Mouse (Mus musculus) Patski (cell line): ENCODE data around the gene Sgsm2. TPM values are rescaled to one million over a fixed set of nuclear protein-coding genes. Genes with fewer than 3 reads are reported as not detected.
"Not testable (repeated sequence)": the region's sequence is repeated elsewhere in the genome, so short reads cannot be mapped to it uniquely, and the experiment has no call there.

Source experiments
- ATAC-seq: fragments of 100-300 bp; one replicate; pipeline ENCODE4 v1.8.0; 2021
- CTCF ChIA-PET: fragments of 350-600 bp; sonication (Branson Sonifier 250); formaldehyde crosslinking; loops from one replicate; lab custom pipeline; 2022; ENCODE audit warnings: inconsistent platforms; lab: Charles Lee
- POLR2A ChIA-PET: fragments of 350-600 bp; sonication (Branson Sonifier 250); formaldehyde crosslinking; loops from one replicate; lab custom pipeline; 2022; ENCODE audit warnings: antibody characterized with exemption, inconsistent platforms; lab: Charles Lee
- DNase-seq: peaks from one replicate; pipeline ENCODE4 v3.0.0-alpha.2; 2011; ENCODE audit warnings: low read depth, low spot score
- H3K27me3 ChIP-seq: fragments of 371-371 bp; one replicate; pipeline ENCODE4 v1.5.1; 2021
- CTCF ChIP-seq: fragments of 100-300 bp; IDR thresholded peaks from one replicate; pipeline ENCODE4 v1.5.1; 2021
- in situ Hi-C: fragments of 300-500 bp; cut with MboI; formaldehyde crosslinking; loops from 3 replicates; pipeline ENCODE4 v1.11.1; 2018; ENCODE audit warnings: low pct_unique_long_range_greater_than_20kb, mixed read lengths
- polyA plus RNA-seq: library from polyadenylated mRNA; unstranded; gene quantifications from one replicate; pipeline ENCODE4 v1.2.3, GENCODE M21; 2021

The Sgsm2 gene
- polyA plus RNA-seq, 1 experiment from 2014 or later: 27.0 TPM

DNA sequence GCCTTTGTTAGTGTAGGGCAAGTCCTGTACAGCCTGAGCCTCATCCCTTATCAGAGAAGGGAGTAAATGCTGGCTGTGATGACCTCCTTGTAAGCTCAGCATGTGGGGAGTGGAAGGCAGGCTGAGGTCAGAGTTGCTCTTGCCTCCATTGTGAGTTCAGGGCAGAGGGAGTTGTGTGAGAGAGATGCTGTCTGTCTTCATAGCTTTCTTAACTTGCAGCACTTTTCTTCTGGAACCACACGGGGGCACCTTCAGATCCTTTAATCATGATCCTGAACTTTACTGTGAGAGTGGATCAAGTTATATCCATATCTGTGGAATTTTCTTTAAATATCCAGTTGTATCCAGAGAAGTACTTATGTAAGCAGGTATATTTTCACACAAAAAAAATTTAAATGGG lies 75.4 kb downstream of the Sgsm2 start:
- TF ChIP-seq CTCF: peak; percentile 67
- DNase-seq: no peak

GRCm38 (mm10) chr11:74820921-74821320 lies 75.9 kb downstream of the Sgsm2 start:
- DNase-seq: no peak
- H3K27me3 ChIP-seq: no peaks in the 10 kb centered on the region
- ChIA-PET CTCF (interaction anchor here (0.6 to 3.5 kb wide), 10 partner anchors 9 to 47 kb away, joined by 3 to 17 read pairs (median 4); partner anchors contain the start of gene Mnt), POLR2A (interaction anchor here (0.6 to 1.8 kb wide), 3 partner anchors 27 to 35 kb away, joined by 3 to 4 read pairs (median 3); no protein-coding TSS in a partner anchor)
- ATAC-seq: no peak
- TF ChIP-seq CTCF: no peak
- in situ Hi-C loops: no loop called here

More for the DNA sequence above, 75.4 kb downstream of the Sgsm2 start:
- ChIA-PET CTCF (interaction anchor here (0.6 to 3.5 kb wide), 10 partner anchors 8 to 47 kb away, joined by 3 to 17 read pairs (median 4); partner anchors contain the start of gene Mnt), POLR2A (interaction anchor here (0.6 to 1.8 kb wide), 3 partner anchors 26 to 35 kb away, joined by 3 to 4 read pairs (median 3); no protein-coding TSS in a partner anchor)
- H3K27me3 ChIP-seq: no peaks in the 10 kb centered on the region
- in situ Hi-C loops: no loop called here
- ATAC-seq: no peak

DNA sequence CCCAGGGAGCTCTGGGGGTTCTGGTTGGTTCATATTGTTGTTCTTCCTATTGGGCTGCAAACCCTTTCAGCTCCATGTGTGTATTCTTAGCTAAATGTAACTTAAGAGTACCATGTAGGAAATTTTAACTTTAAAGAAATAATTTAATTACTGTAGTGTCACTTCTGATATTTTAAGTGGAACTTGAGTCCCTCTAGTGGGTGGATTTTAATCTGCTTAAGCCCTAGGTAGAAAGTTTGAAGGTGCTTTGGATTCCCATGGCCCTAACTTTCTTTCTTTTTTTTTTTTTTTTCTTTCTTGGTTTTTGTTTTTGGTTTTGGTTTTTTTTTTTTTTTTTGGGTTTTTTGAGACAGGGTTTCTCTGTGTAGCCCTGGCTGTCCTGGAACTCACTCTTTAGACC lies 81.1 kb downstream of the Sgsm2 start:
- CTCF ChIA-PET: interaction anchor here (1.7 to 5.0 kb wide), 2 partner anchors 9 to 32 kb away, joined by 5 to 19 read pairs; no protein-coding TSS in a partner anchor
- no peak for TF ChIP-seq CTCF
- POLR2A ChIA-PET: no interaction called here
- DNase-seq (no peak), ATAC-seq (no peak)
- in situ Hi-C loops: no loop called here
- no peaks in the 10 kb centered on the region for H3K27me3 ChIP-seq

GRCm38 (mm10) chr11:74811538-74811937 lies 85.3 kb downstream of the Sgsm2 start:
- DNase-seq: no peak
- ATAC-seq: no peak
- H3K27me3 ChIP-seq: no peaks in the 10 kb centered on the region
- CTCF ChIA-PET: interaction anchor here (0.8 to 1.5 kb wide), 2 partner anchors 10 to 177 kb away, joined by 3 read pairs; no protein-coding TSS in a partner anchor
- TF ChIP-seq CTCF: no peak
- in situ Hi-C loops: no loop called here
- POLR2A ChIA-PET: no interaction called here

DNA sequence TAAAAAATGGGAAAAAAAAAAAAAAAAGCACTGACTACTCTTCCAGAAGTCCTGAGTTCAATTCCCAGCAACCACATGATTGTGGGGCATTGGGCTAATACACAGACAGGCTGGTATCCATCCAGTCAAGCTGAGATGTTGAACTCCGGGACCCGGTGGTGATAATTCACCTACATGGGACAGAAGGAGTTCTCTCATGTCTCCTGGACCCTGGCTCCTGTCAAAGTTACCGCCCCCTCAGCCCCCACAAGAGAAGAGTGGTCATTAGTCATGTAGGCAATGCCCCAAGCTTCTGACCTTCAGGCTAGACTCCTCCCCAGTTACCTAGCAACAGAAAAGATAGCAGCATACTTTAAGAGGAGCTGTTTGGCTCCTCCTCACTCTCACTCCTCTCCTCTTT lies 85.8 kb downstream of the Sgsm2 start:
- CTCF ChIA-PET: interaction anchor here (0.8 kb wide), 1 partner anchor 11 kb away, joined by 4 read pairs; no protein-coding TSS in a partner anchor
- POLR2A ChIA-PET, in situ Hi-C loops, DNase-seq, H3K27me3 ChIP-seq, ATAC-seq: not testable (repeated sequence)

DNA sequence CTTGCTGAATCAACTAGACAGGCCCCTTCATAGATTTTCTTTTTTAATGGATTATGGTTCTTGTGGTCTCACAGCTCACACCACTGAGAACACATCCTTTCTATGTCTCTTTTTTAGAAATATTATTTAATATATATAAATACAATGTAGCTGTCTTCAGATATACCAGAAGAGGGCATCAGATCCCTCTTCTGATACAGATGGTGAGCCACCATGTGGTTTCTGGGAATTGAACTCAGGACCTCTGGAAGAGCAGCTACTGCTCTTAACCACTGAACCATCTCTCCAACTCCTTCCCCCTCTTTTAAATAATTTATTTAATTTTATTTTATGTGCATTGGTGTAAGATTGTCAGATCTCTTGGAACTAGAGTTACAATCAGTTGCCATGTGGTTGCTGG lies 86.7 kb downstream of the Sgsm2 start:
- ATAC-seq (no peak), DNase-seq (no peak)
- in situ Hi-C loops: no loop called here
- ChIA-PET CTCF (interaction anchor here (0.8 to 1.3 kb wide), 3 partner anchors 11 to 52 kb away, joined by 3 to 4 read pairs (median 3); no protein-coding TSS in a partner anchor), POLR2A (no interaction called here)
- peak; percentile 39 for TF ChIP-seq CTCF
- no peaks in the 10 kb centered on the region for H3K27me3 ChIP-seq

GRCm38 (mm10) chr11:74808251-74808853 lies 88.5 kb downstream of the Sgsm2 start:
- in situ Hi-C loops: no loop called here
- ChIA-PET POLR2A (no interaction called here), CTCF (interaction anchor here (1.2 kb wide), 1 partner anchor 9 kb away, joined by 3 read pairs; no protein-coding TSS in a partner anchor)
- DNase-seq (no peak), ATAC-seq (no peak)
- no peak for TF ChIP-seq CTCF
- no peaks in the 10 kb centered on the region for H3K27me3 ChIP-seq

DNA sequence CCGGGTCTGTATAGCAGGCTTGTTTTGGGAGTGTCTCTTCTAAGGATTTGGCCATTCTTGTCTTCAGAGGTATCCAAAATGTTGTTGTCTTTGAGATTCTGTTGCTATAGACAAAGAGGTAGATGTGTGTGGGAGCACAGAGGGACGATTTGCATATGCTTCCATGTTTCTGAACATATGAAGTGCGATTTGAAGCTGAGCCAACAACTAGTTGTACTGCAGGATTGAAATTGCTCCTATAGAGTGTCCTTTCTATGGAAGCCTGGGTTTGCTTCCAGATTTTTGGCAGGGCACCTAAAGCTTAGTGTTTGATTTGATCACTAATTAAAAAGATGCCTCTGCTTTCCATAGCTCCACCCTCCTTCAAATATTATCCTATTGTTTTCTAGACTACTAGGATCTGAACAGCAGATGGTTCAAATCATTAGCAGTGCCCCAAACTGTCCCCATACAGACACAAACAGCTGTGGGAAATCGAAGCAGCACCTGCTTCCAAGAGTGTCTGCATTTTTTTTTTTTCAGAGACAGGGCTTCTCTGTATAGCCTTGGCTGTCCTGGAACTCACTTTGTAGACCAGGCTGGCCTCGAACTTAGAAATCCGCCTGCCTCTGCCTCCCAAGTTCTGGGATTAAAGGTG lies 89.5 kb downstream of the Sgsm2 start:
- in situ Hi-C loops: no loop called here
- no peak for DNase-seq
- no peak for ATAC-seq
- no peak for TF ChIP-seq CTCF
- no peaks in the 10 kb centered on the region for H3K27me3 ChIP-seq
- ChIA-PET CTCF (interaction anchor here (0.9 to 1.2 kb wide), 2 partner anchors 9 to 12 kb away, joined by 3 read pairs; no protein-coding TSS in a partner anchor), POLR2A (no interaction called here)

- DNase-seq: no peak
- POLR2A ChIA-PET: interaction anchor here (0.6 kb wide), 1 partner anchor 1712 kb away, joined by 3 read pairs; no protein-coding TSS in a partner anchor
- ATAC-seq: no peak
Observed at GRCm38 (mm10) chr11:74804081-74804627, 92.7 kb downstream of the Sgsm2 start.

DNA sequence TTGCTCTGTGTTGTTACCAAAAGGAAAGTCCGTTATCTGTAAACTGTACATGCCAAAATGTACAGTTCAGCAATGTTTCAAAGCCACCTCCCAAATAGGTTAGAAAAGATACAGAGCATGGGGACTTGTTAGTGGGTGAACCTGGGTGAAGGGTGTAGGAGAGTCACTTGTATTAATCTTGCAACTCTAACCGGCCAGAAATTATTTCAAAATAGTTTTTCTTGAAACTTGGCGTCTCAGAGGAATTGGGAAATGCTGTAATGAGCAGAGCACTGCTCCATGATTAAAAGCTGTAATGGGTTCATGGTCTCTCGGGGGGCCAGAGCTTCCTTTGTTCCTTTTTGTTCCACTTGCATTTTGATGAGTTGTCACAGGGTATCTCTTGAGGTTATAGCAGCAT lies 96.2 kb downstream of the Sgsm2 start:
- ChIA-PET POLR2A (no interaction called here), CTCF (interaction anchor here (1.3 kb wide), 1 partner anchor 8 kb away, joined by 3 read pairs; no protein-coding TSS in a partner anchor)
- H3K27me3 ChIP-seq: no peaks in the 10 kb centered on the region
- DNase-seq (no peak), ATAC-seq (no peak)
- TF ChIP-seq CTCF: no peak
- in situ Hi-C loops: no loop called here

More at GRCm38 (mm10) chr11:74804081-74804627, 92.7 kb downstream of the Sgsm2 start:
- in situ Hi-C loops: no loop called here
- no peaks in the 10 kb centered on the region for H3K27me3 ChIP-seq
- no peak for TF ChIP-seq CTCF
- CTCF ChIA-PET: interaction anchor here (1.6 kb wide), 1 partner anchor 43 kb away, joined by 4 read pairs; no protein-coding TSS in a partner anchor

Other genes starting within 250 kb of the Sgsm2 start
- gene Cluh, start 247.6 kb downstream of the Sgsm2 start, polyA plus RNA-seq: 87.1 TPM
- gene Pafah1b1, start 172.4 kb downstream of the Sgsm2 start, polyA plus RNA-seq: 109 TPM
- gene Mettl16, start 126.2 kb downstream of the Sgsm2 start, polyA plus RNA-seq: 33.6 TPM
- 24.7 TPM for gene Mnt, start 66.1 kb downstream of the Sgsm2 start, polyA plus RNA-seq
- gene Tsr1, start 1.0 kb upstream of the Sgsm2 start, polyA plus RNA-seq: 38.2 TPM
- gene Smg6, start 28.8 kb upstream of the Sgsm2 start, polyA plus RNA-seq: 20.5 TPM
- gene Srr, start 28.9 kb upstream of the Sgsm2 start, polyA plus RNA-seq: 28.5 TPM